Mouse (Mus musculus) thymus, postnatal 25 days (tissue): Measurements from ENCODE around the gene Tgif1.
"Not testable (repeated sequence)": the region's sequence is repeated elsewhere in the genome, so short reads cannot be mapped to it uniquely, and the experiment has no call there.

Experiments used
- DNase-seq: peaks from one replicate; pipeline ENCODE4 v3.0.0; 2022

The Tgif1 gene

GRCm38 (mm10) chr17:70838533-70838932 lies 14.8 kb downstream of the Tgif1 start:
- no peak for DNase-seq

- no peak for DNase-seq
These were observed 15.3 kb downstream of the Tgif1 start for GRCm38 (mm10) chr17:70838031-70838430.

- not testable (repeated sequence) for DNase-seq
These were observed 15.9 kb downstream of the Tgif1 start for GRCm38 (mm10) chr17:70837474-70837873.

GRCm38 (mm10) chr17:70836820-70837219 lies 16.5 kb downstream of the Tgif1 start:
- no peak for DNase-seq

- DNase-seq = no peak
These were observed 18.1 kb downstream of the Tgif1 start for GRCm38 (mm10) chr17:70835071-70835790.

- no peak for DNase-seq
These were observed 18.8 kb downstream of the Tgif1 start for GRCm38 (mm10) chr17:70834430-70834965.

- no peak for DNase-seq
These were observed 20.8 kb downstream of the Tgif1 start for GRCm38 (mm10) chr17:70832544-70832943.

GRCm38 (mm10) chr17:70831591-70831990 lies 21.8 kb downstream of the Tgif1 start:
- no peak for DNase-seq

GRCm38 (mm10) chr17:70829943-70830715 lies 23.2 kb downstream of the Tgif1 start:
- DNase-seq = no peak

GRCm38 (mm10) chr17:70829217-70829616 lies 24.1 kb downstream of the Tgif1 start:
- DNase-seq = no peak

- DNase-seq = no peak
These were observed 24.8 kb downstream of the Tgif1 start for GRCm38 (mm10) chr17:70828569-70828968.

- DNase-seq = no peak
These were observed 25.2 kb downstream of the Tgif1 start for GRCm38 (mm10) chr17:70828180-70828528.

- not testable (repeated sequence) for DNase-seq
These were observed 25.7 kb downstream of the Tgif1 start for GRCm38 (mm10) chr17:70827463-70828179.

GRCm38 (mm10) chr17:70826227-70826626 lies 27.1 kb downstream of the Tgif1 start:
- no peak for DNase-seq

- DNase-seq = no peak
These were observed 30.3 kb downstream of the Tgif1 start for GRCm38 (mm10) chr17:70823083-70823482.

- DNase-seq = no peak
These were observed 35.4 kb downstream of the Tgif1 start for GRCm38 (mm10) chr17:70817862-70818451.

GRCm38 (mm10) chr17:70815001-70815400 lies 38.3 kb downstream of the Tgif1 start:
- no peak for DNase-seq

GRCm38 (mm10) chr17:70810795-70811194 lies 42.6 kb downstream of the Tgif1 start:
- no peak for DNase-seq

- no peak for DNase-seq
These were observed 43.6 kb downstream of the Tgif1 start for GRCm38 (mm10) chr17:70809776-70810175.

- DNase-seq = no peak
These were observed 44.5 kb downstream of the Tgif1 start for GRCm38 (mm10) chr17:70808837-70809236.

- DNase-seq = no peak
These were observed 45.5 kb downstream of the Tgif1 start for GRCm38 (mm10) chr17:70807885-70808284.

GRCm38 (mm10) chr17:70806600-70806999 lies 46.7 kb downstream of the Tgif1 start:
- DNase-seq = no peak

- DNase-seq = no peak
These were observed 47.5 kb downstream of the Tgif1 start for GRCm38 (mm10) chr17:70805866-70806265.
